Mouse (Mus musculus) left cerebral cortex, adult 2 months (tissue): ENCODE results near the gene Stk17b. TPM values are rescaled to one million over a fixed set of nuclear protein-coding genes. Genes with fewer than 3 reads are reported as not detected.

ENCODE experiments used
- DNase-seq, 2 experiments: peaks; one replicate each; pipeline ENCODE4 v3.0.0; 2021 to 2022; ENCODE audit warnings: low spot score in 2 of 2, mixed read lengths in 1 of 2; ENCODE audit errors: extremely low spot score in 1 of 2
- H3K27ac ChIP-seq: fragments of 200-600 bp; 2 replicates; pipeline ENCODE4 v1.8.1; 2022
- H3K4me3 ChIP-seq: fragments of 200-600 bp; 2 replicates; pipeline ENCODE4 v1.8.1; 2022
- CTCF ChIP-seq: fragments of 200-600 bp; IDR thresholded peaks from 2 replicates; pipeline ENCODE4 v1.8.1; 2022; ENCODE audit warnings: antibody characterized with exemption, mild to moderate bottlenecking, moderate library complexity
- intact Hi-C: fragments of 180-260 bp; cut with DNase I; formaldehyde crosslinking; loops from one replicate; pipeline ENCODE4 v1.15.1; 2025
- long read RNA-seq, 2 experiments: library from polyadenylated mRNA; stranded (forward); transcript quantifications; one replicate each; pipeline ENCODE4 v2.0.0; 2021; ENCODE audit warnings: borderline mapping rate in 2 of 2
- total RNA-seq, 2 experiments: library from RNA; stranded (reverse); gene quantifications; 2 replicates each; pipeline ENCODE4 v1.2.3; 2021

Stk17b gene
- total RNA-seq: 1 to 10 TPM; 5.3 to 7.6 TPM
- long read RNA-seq, experiment 1, partial matches to known transcripts: 0 of 4 reads
- long read RNA-seq, experiment 1, other reads (novel, unspliced or antisense): 0 of 4 reads
- long read RNA-seq, experiment 2, partial matches to known transcripts: 3 of 6 reads
- long read RNA-seq, experiment 2, other reads (novel, unspliced or antisense): 0 of 6 reads

DNA sequence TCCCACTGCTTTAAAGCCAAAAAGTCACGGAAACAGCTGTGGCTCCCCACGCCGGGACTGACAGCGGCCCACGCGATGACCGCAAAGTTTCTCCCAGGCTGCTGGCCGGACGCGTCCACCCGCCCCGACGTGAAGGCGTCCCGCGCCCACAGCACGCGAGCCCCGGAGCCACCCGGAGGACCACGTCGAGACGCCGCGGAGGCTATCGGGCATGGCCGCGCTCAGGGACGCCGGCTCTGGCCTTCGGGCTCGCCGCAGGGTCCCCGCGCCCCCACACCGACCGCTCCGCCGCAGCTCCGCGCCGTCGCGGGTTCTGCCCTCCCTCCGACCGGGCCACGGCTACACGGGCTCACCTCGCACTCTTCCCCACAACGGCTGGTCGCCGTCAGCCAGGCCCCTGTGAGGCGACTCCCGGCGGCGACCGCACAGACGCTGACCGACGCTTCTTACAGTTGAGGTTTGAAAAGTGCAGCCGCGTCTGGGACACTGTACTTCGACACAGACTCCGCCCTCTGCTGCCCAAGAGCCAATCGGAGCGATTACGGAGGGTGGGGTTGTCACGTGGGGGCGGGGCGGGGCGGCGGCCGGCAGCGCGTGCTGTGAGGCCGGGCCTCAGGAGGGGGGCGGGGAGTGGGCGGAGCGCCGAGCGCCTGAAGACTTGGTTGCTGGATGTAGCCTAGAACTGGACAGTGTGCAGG, at the start of gene Stk17b:
Gene Stk17b, minus strand, starts transcription at position 504 of the 698 bp plus-strand sequence.
- peak within 1 kb of the TSS; percentile 47; the same call in 1 of the 2 replicates for H3K27ac ChIP-seq
- TF ChIP-seq CTCF: no peak
- DNase-seq: peak; percentile 68 to 81
- H3K4me3 ChIP-seq: peak within 1 kb of the TSS; percentile 89
- intact Hi-C loops: no loop called here

DNA sequence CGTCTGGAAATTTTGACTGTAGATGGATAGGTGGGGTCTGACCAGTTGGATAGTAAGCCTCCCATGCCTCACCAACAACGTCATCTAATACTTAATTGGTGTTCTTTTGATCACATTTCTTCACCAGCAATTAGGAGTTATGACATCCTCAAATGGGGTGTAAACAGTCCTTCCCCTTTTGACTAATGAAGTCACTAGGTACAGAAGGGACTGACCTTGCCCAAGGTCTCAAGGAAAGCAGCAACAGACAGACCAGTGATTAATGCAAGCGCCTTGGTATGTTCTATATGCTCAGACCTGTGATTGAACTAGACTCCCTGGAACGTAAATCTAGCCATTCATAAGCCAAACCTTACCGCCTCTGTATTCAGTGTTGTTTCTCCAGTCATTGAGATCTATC, 45.3 kb upstream of the Stk17b start:
- intact Hi-C loops: no loop called here
- no peak for TF ChIP-seq CTCF
- DNase-seq: no peak
- Histone ChIP-seq H3K27ac (no peak overlapping the region), H3K4me3 (no peak overlapping the region)

DNA sequence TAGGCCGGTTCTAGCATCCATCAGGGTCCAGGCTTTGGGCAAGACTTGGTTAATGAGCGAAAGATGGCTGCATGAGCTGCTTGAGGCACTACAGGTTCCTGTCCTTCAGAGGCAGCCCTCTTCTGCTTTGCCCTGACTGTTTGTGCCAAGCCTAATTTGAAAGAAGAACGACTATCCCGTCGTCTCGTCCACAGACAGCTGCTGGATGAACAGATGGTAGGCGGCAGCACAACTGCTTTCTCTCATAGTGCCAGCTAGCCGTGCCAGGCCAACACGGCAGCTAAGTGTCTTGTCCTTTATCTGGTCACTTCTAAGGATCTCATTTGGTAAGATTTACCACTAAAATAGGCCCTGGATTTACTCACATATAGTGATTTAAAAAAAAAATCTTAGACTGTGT, 44.1 kb upstream of the Stk17b start:
- intact Hi-C loops: no loop called here
- TF ChIP-seq CTCF: no peak
- no peak for DNase-seq
- H3K4me3 ChIP-seq: no peak overlapping the region
- H3K27ac ChIP-seq: no peak overlapping the region

DNA sequence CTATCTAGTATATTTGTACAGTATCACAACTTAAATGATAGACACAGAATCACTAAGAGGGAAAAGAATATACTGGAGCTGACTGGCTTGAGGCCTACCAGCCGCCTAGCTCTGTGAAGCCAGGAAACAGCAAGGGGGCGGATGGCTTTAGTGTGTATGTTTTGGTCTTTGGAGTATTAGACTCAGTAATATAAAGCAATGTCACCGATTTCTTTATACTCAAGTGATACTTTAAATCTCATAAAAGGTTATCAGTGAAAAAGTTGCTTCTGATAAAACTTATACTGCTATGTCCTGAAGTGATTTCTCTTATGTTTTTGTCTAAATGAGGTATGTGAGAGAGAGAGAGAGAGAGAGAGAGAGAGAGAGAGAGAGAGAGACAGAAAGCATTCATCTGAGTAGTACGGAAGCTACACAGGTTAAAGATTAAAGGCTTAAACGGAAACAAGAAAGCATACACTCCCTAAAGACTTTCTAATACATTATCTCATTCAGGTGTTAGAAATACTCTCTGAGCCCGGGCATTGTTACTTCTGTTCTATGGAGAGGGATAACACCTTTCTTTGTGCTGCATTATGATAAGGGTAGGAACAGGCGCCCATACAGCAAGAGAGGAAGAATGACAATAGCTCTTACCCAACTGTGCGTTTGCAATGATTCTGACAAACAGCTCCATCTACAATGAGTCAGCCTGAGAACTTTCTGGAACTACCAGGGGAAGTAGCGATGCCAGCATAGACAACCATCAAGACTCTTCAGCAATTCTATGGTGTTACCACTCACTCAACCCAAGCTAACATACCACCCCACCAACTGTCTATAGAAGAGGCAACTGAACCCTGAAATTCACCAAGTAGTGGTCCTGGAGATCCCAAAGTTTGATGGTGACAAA, 39.7 kb upstream of the Stk17b start:
- no peak overlapping the region for H3K4me3 ChIP-seq
- DNase-seq: no peak
- no peak for TF ChIP-seq CTCF
- intact Hi-C loops: no loop called here
- H3K27ac ChIP-seq: peak overlapping the region; percentile 70; the same call in 1 of the 2 replicates

DNA sequence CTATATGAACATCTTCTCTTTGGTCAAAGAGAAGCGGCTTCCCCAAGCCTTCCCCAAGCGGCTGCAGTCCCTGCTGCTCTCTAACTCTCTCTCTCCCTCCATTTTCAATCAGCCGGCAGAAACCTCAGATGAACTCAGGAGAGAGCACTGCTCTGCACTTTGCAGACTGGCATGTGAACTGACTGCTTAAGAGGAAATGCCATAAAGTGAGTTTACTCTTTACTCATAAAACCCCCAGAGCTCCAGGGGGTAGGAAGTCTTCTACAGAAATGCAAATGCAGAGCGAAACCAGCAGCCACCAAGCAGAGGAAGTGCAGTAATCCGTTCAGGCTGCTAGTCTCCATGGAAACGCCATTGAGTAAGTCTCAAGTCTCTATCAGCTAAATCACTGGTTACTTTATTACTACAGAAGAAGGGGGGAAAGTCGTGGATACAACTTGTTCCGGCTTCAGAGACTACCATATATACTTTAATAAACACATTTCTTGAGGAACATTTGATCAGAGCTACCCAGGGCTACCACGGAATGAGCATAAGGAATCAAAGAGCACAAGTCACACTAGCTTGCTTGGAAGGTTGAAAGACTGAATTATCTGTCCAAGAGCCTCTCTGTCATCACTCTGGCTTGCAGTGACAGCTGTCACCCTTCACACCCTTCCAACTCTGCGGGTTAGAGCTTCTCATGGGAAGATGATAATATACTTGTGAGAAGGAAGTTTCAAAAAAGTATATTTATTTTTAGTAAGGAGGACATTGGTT, 38.8 kb upstream of the Stk17b start:
- Histone ChIP-seq H3K4me3 (peak overlapping the region; percentile 14; the same call in 1 of the 2 replicates), H3K27ac (peak overlapping the region; percentile 70)
- DNase-seq: peak in 1 of 2 experiments; percentile 24
- intact Hi-C loops: no loop called here
- no peak for TF ChIP-seq CTCF

DNA sequence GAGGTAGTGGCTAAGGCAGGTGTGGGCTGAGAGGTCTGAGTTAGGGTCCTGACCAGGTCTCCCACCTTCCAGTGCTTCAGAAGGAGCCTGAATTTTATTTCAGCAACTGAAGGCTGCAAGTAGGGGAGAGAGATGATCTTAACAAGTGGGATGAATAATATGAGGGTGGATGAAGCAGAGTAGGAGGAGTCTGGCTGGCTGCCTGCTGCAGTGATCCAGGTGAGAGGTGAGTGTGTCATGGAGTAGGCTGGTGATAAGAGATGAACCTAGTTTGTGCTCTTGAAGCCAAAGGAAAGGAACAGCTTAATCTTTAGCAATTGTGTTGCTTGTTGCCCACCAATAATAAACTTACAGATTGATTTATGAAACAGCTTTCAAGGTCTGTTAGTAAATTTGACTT, 37.0 kb upstream of the Stk17b start:
- no peak overlapping the region for H3K4me3 ChIP-seq
- DNase-seq: no peak
- H3K27ac ChIP-seq: no peak overlapping the region
- intact Hi-C loops: no loop called here
- TF ChIP-seq CTCF: no peak

DNA sequence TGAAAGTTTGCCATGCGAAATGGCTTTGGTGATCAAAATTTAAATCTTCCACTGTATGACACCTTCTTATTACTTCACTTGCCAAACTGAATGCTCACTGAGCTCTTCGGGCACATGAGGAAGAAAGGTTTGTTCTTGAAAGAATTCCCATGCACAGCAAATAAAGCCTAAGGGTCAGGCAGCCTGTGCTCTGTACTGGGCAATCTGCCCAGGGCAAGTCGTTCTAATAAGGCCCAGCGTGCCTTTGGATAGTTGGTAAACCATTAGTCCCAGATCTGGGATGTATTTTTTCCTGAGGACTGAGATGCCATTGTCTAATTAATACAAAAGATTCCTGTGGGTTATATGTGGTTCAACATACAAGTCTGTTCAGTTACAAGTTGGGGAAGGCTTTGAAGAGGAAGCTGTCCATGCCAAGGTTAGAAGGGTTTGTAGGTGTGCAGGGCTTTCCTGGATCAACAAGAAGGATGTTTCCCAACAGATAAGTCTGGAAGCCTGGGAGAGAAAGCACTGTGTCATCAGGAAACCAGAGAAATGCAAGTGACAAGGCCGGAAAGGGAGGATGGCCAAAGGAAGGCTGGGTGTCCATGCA, 35.1 kb upstream of the Stk17b start:
- Histone ChIP-seq H3K4me3 (no peak overlapping the region), H3K27ac (no peak overlapping the region)
- no peak for DNase-seq
- no peak for TF ChIP-seq CTCF
- intact Hi-C loops: no loop called here

DNA sequence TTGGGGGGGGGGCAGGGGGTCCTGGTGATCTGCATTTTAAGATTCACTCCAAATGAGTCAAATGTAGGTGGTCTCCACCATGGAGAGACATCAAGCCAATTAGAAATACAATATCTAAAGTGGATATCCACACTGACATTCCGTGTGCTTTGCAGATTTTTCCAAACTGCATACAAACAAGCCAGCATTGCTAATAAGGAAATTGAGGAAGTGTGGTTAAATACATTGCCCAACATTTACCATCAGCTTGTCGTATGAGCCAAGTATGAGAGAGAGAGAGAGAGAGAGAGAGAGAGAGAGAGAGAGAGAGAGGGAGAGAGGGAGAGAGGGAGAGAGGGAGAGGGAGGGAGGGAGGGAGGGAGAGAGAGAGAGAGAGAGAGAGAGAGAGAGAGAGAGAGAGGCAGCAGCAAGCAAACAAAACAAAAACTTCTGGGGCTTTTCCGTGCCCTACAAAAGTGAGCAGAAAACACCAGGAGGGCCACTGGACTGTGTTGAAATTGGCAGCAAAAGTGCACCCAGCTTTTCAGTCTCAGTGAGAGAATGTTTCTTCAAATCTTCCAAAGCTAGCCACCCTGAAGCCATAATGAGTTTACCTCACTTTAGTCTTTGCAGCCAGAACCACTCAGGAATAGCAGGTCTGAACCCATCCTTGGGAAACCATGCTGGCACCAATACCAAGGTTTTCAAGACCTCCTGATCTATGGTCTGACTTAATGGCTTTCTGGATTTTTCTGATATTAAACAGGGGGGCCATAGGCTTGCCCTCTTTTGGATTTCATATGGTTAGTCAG, 33.2 kb upstream of the Stk17b start:
- H3K27ac ChIP-seq: no peak overlapping the region
- intact Hi-C loops: no loop called here
- TF ChIP-seq CTCF: no peak
- DNase-seq: no peak
- H3K4me3 ChIP-seq: no peak overlapping the region

DNA sequence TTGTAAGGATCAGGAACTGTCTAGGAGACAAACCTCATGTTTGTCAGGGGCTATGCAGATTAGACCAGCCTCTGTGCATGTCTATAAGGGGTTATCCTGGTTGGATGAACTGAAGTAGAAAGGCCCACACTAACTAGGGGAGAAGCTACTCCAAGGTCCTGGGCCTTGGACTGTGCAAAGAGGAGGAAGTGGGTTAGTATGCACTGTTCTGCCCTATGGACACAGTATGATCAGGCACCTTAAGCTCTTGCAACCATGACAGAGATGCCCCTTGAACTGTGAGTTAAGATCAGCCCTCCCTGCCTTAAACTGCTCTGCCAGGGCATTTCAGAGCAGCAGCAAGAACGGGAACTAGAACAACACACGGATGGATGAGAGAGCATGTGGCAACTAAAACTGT, 31.3 kb upstream of the Stk17b start:
- Histone ChIP-seq H3K27ac (no peak overlapping the region), H3K4me3 (no peak overlapping the region)
- TF ChIP-seq CTCF: no peak
- DNase-seq: no peak
- intact Hi-C loops: no loop called here

DNA sequence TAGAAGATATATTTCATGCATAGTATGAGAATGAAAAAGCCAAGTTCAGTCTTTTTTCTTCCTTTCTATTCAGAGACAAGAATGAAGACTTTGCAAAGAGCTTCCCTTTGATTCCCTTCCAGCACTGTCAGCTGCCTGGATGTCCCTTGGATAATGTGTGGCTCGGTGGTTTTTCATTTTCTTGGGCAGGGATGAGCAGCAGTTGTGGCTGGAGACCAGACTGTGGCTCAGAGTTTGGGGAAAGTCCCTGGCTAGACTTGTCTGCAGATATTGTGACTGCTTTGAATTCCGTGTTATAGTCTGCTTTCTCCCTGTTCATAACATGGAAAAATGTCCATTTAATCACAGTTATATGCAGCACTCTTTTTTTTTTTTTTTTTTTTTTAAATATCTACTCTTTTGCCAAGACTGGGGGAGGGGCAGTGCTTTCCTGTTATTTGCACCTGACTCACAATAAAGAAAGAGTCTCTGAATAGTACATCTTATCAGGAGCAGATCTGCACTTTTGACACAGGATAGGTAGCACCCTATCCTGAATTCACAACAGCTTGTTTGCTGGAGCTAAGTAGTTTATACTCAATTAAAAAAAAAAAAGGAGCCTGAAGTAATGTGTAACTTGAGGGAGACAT, 29.2 kb upstream of the Stk17b start:
- no peak for DNase-seq
- intact Hi-C loops: no loop called here
- H3K27ac ChIP-seq: no peak overlapping the region
- TF ChIP-seq CTCF: no peak
- no peak overlapping the region for H3K4me3 ChIP-seq
